Mouse (Mus musculus) heart, postnatal 14 days (tissue): Measurements from ENCODE around the gene Gadd45gip1. TPM values are rescaled to one million over a fixed set of nuclear protein-coding genes. Genes with fewer than 3 reads are reported as not detected.
"Not testable (repeated sequence)": the region's sequence is repeated elsewhere in the genome, so short reads cannot be mapped to it uniquely, and the experiment has no call there.

Source experiments
- DNase-seq, 2 experiments: peaks; one replicate each; pipeline ENCODE4 v3.0.0; 2021 to 2022
- intact Hi-C: fragments of 180-260 bp; cut with DNase I; formaldehyde crosslinking; loops from one replicate; pipeline ENCODE4 v1.15.1; 2025
- total RNA-seq, 2 experiments: library from RNA; stranded (reverse); gene quantifications; 2 replicates each; pipeline ENCODE4 v1.2.3; 2021

The Gadd45gip1 gene
- total RNA-seq, 2 experiments from 2014 or later: 23.0 to 25.0 TPM

DNA sequence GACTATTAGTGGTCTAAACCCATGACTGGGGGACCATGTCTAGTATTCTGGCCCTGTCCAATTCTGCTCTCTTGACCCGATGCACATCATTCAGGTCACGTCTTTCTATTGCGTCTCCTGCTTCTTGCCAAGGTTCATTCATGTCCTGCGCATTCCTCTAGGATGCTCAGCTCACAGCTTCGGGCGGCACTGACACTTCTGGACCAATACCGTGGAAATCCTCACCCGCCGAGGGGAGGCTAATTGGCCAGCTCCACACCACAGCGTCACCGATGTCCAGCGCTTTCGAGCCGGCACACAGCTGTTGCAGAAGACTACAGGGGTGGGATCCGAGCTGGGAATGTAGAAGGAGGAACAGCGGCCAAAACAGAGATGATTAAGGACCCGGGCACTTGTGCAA, 15.2 kb upstream of the Gadd45gip1 start:
- intact Hi-C loops: no loop called here
- DNase-seq: no peak

DNA sequence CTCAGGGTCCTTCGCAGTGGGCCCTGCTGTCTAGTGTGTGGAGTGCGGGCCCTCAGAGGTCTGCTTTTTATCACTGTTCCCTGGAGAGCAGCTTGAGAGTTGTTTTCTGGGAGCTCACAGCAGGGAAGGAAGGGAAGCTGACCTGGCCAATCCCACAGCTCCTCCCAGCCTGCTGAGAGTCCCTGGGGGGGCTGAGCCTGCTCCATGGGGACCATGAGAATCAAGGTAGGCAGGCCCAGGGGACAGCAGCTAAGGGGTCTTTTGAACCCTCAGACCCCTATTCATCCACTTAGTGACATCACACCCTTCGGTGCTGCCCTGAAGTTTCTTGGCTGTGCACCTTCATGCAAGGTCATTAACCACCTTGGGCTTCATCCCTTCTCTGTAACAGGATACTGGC, 8.6 kb upstream of the Gadd45gip1 start, which contains the start of gene Dand5:
Gene Dand5, minus strand, starts transcription at position 101 of the 400 bp plus-strand sequence.
- intact Hi-C loops: loop anchor here (10.0 kb wide), 1 partner anchor 558 kb away; no protein-coding TSS in a partner anchor
- DNase-seq: no peak

GRCm38 (mm10) chr8:84823653-84824052, 7.7 kb upstream of the Gadd45gip1 start:
- intact Hi-C loops: loop anchor here (10.0 kb wide), 1 partner anchor 559 kb away; no protein-coding TSS in a partner anchor
- DNase-seq: peak; percentile 72 to 73

DNA sequence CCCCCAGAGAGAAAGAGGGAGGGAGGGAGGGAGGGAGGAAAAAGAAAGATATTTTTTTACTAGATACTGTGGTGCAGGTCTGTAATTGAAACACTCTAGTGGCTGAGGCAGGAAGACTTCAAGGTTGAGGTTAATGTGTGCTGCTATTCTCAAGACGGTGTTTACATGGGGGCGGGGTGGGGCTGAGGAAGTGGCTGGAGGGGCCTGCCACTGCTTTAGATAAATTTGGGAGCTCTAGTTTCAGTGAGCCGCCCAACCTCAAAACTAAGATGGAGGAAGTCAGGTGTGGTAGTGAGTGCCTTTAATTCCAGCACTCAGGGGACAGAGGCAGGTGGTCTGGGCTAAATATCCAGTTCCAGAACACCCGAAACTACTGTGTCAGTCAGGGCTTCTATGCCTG, 5.7 kb upstream of the Gadd45gip1 start:
- intact Hi-C loops: loop anchor here (10.0 kb wide), 1 partner anchor 561 kb away; no protein-coding TSS in a partner anchor

GRCm38 (mm10) chr8:84826518-84826917, 4.8 kb upstream of the Gadd45gip1 start:
- intact Hi-C loops: loop anchor here (10.0 kb wide), 1 partner anchor 562 kb away; no protein-coding TSS in a partner anchor

More for the DNA sequence above, 5.7 kb upstream of the Gadd45gip1 start:
- no peak for DNase-seq

DNA sequence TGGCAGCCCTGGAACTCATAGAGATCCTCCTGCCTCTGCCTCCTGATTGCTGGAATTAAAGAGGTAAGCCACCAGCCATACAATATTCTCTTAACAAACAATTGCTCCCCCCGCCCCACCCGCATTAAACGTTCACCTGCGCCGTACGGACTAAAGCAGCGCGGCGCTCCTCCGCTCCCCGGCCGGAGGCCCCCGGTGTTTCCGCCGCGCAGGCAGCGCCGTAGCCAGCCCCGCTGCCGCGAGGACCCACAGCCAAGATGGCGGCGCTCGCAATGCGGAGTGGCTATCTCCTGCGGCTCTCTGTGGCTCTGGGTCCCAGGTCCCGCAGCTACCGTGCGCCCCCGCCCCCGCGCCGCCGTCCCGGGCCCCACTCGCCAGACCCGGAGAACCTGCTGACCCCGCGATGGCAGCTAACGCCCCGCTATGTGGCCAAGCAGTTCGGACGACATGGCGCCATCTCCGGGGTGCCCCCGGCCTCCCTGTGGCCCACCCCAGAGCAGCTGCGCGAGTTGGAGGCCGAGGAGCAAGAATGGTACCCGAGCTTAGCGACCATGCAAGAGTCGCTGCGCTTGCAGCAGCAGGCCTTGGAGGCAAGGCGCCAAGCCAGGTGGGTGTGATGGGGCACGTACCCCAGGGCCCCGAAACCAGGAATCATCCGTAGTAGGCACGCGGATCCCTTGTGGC, 854 bp downstream of the Gadd45gip1 start:
- peak; percentile 87 to 89 for DNase-seq
- intact Hi-C loops: loop anchor here (10.0 kb wide), 1 partner anchor 817 kb away; the partner anchor contains the start of gene 2210011C24Rik

More at GRCm38 (mm10) chr8:84826518-84826917, 4.8 kb upstream of the Gadd45gip1 start:
- not testable (repeated sequence) for DNase-seq

DNA sequence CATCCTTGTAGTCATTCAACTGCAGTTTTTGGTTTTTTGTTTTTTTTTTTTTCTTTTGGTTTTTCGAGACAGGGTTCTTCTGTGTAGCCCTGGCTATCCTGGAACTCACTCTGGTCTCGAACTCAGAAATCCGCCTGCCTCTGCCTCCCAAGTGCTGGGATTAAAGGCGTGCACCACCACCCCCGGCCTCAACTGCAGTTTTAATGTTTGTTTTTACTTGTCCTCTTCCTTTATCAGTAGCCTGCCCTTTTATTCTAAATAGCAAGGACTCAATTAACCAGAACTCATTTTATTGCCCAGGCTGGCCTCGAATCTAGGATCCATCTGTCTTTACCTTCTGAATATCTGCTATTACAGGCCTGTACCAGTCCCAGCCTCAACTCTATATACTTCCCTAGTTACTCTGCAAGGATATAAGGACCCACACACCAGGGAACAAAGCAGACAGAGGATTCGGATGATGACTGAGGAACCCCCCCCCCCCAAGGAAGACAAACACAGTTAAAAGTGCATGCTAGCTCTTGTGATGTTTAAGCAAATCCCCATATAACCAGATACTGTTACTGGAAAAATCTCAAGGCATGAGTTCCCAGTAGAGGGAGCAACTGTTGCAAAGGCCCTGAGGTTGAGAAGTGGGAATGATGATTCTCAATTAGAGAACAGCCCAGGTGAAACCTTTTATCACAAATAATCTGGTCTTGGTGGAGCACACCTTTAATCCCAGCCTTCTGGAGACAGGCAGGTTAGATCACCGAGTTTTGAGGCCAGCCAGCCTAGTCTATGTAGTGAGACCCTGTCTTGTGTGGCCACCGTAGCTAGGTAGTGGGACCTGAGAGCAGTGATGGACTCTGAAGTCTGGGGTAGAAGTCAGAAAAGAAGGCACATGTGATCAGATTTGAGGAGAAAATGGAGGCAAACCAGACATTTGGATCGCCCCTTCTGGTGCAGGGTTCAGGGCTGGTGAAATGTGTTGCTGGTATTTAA, 1.7 kb downstream of the Gadd45gip1 start:
- intact Hi-C loops: loop anchor here (10.0 kb wide), 1 partner anchor 818 kb away; the partner anchor contains the start of gene 2210011C24Rik
- no peak for DNase-seq

DNA sequence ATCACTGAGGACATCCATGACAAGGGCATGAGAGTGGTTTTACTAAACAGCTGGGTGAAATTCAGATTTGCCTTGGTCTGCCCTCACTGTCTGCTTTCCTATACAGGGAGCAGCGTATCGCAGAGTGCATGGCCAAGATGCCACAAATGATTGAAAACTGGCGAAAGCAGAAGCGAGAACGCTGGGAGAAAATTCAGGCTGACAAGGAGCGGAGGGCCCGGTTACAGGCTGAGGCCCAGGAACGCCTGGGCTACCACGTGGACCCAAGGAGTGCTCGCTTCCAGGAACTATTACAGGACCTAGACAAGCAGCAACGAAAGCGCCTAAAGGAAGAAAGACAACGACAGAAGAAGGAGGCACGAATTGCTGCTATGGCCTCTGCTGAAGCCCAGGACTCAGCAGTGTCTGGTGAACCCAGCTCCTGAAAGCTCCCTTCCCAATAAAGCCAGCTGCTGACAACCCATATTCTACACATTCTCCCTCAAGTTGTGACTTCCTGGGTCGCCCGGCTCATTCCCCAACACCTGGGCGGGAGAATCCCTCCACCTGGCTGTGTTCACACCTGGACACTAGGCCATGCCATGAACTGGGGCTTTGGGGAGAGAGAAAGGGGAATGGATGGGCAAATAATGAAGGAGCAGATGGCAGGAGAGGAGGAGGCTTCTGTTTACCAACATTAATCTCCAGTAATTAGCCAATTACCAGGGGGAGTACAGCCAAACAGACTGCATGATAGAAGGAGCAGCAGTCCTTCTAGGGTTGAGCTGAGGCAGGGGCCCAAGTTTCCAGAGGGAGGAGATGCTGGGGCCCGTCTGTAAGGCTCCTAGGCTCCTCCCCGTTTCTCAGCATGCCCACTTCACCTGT, 2.9 kb downstream of the Gadd45gip1 start:
- no peak for DNase-seq
- intact Hi-C loops: loop anchor here (10.0 kb wide), 1 partner anchor 819 kb away; the partner anchor contains the start of gene 2210011C24Rik

DNA sequence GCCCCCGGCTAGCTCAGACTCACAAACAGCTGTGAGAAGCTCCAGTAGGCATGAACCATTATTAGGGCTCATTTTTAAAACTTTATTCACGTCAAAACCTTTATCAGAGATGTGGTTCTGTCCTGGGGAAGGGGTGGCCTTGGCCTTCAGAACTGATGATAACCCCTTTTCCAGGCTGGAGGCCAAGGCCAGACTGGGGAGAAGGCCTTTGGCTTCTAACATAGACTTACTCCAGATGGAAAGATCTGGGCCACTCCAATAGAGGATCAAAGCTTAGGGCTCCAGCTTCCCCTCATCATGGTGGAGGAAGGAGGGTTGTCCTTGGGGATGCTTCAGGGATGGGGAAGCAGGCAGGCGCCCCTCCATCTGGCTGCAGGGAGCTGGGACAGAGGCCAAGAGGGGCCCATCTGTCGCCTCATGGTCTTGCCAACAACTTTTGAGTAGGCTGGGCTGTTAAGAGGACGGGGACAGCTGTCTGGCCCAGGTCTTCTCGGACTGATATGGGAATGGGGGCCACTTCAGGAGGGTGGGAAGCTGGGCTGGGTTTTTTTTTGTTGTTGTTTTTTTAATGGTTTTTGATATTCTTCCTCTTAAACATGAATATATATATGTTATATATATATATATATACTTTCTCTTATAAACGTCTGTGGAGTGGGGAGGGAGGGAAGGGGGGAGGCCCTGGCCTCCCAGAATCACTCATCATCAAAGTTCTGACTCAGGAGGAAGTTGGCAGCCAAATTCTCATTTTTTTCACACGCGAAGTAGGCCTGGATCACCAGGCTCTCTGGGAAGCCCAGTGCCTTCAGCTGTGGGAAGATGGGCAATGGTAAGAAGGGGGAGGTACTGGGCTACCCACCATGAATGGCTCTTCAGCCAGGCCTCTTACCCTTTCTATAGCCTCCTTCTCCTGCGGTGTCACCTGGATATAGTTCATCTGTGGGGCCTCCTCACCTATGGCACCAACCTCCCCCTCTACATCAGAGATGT, 3.8 kb downstream of the Gadd45gip1 start:
- DNase-seq: peak; percentile 56 to 58
- intact Hi-C loops: loop anchor here (10.0 kb wide), 1 partner anchor 820 kb away; the partner anchor contains the start of gene 2210011C24Rik

GRCm38 (mm10) chr8:84837149-84837911, 6.0 kb downstream of the Gadd45gip1 start:
- DNase-seq: no peak
- intact Hi-C loops: loop anchor here (10.0 kb wide), 1 partner anchor 823 kb away; the partner anchor contains the start of gene 2210011C24Rik

DNA sequence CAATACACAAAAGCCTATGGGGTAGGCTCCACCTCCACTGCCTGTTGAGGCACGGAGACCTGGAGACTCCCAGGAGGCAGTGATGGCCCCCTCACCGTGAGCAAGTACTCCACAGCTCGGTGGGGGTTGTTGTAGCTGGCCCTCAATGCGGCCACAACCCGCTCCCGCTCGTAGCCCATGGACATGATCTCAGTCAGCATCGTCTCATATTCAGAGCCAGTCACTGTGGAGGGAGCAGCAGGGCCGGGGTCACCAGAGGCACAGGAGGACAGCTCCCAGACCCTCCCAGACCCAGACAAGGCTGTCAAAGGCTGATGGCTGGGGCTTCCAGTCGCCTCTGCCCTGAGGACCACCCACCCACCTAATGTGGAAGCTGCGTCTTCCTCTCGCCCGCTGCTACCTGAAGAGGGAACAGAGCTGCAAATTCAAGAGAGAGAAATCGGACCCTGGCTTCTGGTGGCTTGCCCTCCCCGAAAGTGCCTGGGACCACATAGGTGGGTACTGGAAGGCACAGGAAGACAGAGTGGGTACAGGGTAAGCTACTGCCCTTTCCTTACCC, 6.7 kb downstream of the Gadd45gip1 start:
- DNase-seq: no peak
- intact Hi-C loops: loop anchor here (10.0 kb wide), 1 partner anchor 823 kb away; the partner anchor contains the start of gene 2210011C24Rik

DNA sequence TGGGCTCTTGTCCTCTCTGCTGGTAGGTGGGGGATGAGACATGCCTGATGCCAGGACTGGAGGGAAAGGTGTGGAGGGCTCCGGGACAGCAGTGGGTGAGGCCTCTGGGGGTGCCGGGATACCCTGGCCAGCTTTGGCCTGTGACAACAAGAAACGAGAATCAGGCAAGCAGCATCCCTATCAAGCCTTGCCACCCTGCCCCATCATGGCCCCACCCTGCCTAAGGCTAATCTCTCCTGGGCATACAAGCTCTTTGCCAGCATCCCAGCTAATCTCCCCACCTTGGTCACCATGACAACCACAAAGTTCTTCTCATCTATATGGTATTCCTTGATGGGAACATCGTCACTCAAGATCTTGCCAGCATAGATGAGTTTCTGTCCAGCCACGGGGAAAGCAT, 7.2 kb downstream of the Gadd45gip1 start:
- intact Hi-C loops: loop anchor here (10.0 kb wide), 1 partner anchor 824 kb away; the partner anchor contains the start of gene 2210011C24Rik

GRCm38 (mm10) chr8:84839411-84839810, 8.1 kb downstream of the Gadd45gip1 start:
- DNase-seq: no peak

More for the DNA sequence above, 7.2 kb downstream of the Gadd45gip1 start:
- no peak for DNase-seq

DNA sequence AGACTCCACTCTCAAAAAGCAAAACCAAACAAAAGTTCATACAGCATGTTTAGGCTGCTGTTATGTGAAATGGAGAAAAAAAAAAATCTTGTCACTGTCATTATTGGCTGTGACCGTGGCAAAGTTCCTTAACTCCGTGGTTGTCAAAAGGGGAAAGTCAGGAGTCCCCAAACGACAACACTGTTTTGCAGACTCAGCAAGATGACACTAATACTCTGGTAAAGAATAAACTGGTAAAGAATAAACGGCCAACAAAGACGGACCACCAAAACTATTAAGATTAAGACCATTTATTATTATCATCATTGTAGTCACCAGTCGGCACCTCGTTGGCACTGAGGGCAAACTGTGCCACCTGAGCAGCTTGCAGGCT, 8.5 kb downstream of the Gadd45gip1 start:
- no peak for DNase-seq
- intact Hi-C loops: loop anchor here (10.0 kb wide), 1 partner anchor 825 kb away; the partner anchor contains the start of gene 2210011C24Rik

More at GRCm38 (mm10) chr8:84839411-84839810, 8.1 kb downstream of the Gadd45gip1 start:
- intact Hi-C loops: loop anchor here (10.0 kb wide), 1 partner anchor 825 kb away; the partner anchor contains the start of gene 2210011C24Rik

- intact Hi-C loops: no loop called here
- peak; percentile 91 to 92 for DNase-seq
Observed at GRCm38 (mm10) chr8:84840248-84840999, 9.1 kb downstream of the Gadd45gip1 start, which contains the start of gene Rad23a. Gene Rad23a (minus strand): TSS chr8:84840665.

- intact Hi-C loops: no loop called here
- no peak for DNase-seq
Observed at GRCm38 (mm10) chr8:84841514-84841913, 10.2 kb downstream of the Gadd45gip1 start.
